Mouse (Mus musculus) CH12.LX (cell line): ENCODE results near the gene Galnt3. TPM values are rescaled to one million over a fixed set of nuclear protein-coding genes. Genes with fewer than 3 reads are reported as not detected.

Experiments
- DNase-seq: peaks from one replicate; pipeline ENCODE4 v3.0.0-alpha.2; 2013; ENCODE audit errors: extremely low read depth
- H3K27ac ChIP-seq: 2 replicates; pipeline ENCODE4 v1.5.1; 2012; ENCODE audit warnings: low read depth, mild to moderate bottlenecking, control low read depth, moderate library complexity; ENCODE audit not compliant: insufficient read depth
- H3K27me3 ChIP-seq: replicated peaks from 2 replicates; pipeline ENCODE3; 2012; ENCODE audit warnings: inconsistent platforms
- H3K36me3 ChIP-seq, 2 experiments: replicated peaks in 1 of 2; 2 replicates each; pipeline versions ENCODE3 to v1.6.1; 2012; ENCODE audit warnings: inconsistent platforms in 1 of 2, low read length in 1 of 2, mild to moderate bottlenecking in 1 of 2, mixed read lengths in 1 of 2, moderate library complexity in 1 of 2; ENCODE audit not compliant: control insufficient read depth in 1 of 2, insufficient read depth in 1 of 2
- H3K4me1 ChIP-seq, 2 experiments: 2 replicates each; pipeline ENCODE4 v1.6.1; 2012; ENCODE audit warnings: inconsistent platforms in 1 of 2, moderate library complexity in 1 of 2; ENCODE audit not compliant: insufficient read depth in 2 of 2, control insufficient read depth in 1 of 2
- H3K4me2 ChIP-seq: 2 replicates; pipeline ENCODE4 v1.6.1; 2012; ENCODE audit warnings: low read depth, mild to moderate bottlenecking, control low read depth; ENCODE audit not compliant: poor library complexity, insufficient read depth, severe bottlenecking
- H3K4me3 ChIP-seq, 3 experiments: fragments of 150-350 bp in 1 of 3; sonication (generic) in 1 of 3; replicated peaks in 1 of 3; 2 replicates each; pipeline versions ENCODE3 to v1.5.1; 2011 to 2012; ENCODE audit warnings: low read depth in 2 of 3, low read length in 2 of 3, mild to moderate bottlenecking in 2 of 3, moderate library complexity in 2 of 3, control low read depth in 1 of 3, improper control_type of control experiment in 1 of 3, inconsistent platforms in 1 of 3, mixed read lengths in 1 of 3; ENCODE audit not compliant: poor library complexity in 1 of 3
- H3K79me2 ChIP-seq: replicated peaks from 2 replicates; pipeline ENCODE4 v1.6.1; 2012; ENCODE audit warnings: mild to moderate bottlenecking, moderate library complexity; ENCODE audit not compliant: control insufficient read depth, poor library complexity, insufficient read depth, severe bottlenecking; ENCODE audit errors: extremely low read depth
- H3K9ac ChIP-seq: 2 replicates; pipeline ENCODE4 v1.6.1; 2012; ENCODE audit warnings: low read depth, mild to moderate bottlenecking, control low read depth, moderate library complexity; ENCODE audit not compliant: insufficient read depth
- H3K9me3 ChIP-seq: replicated peaks from 2 replicates; pipeline ENCODE3; 2012; ENCODE audit warnings: low read length, inconsistent platforms, mixed read lengths
- CHD1 ChIP-seq: IDR thresholded peaks from 2 replicates; pipeline ENCODE4 v1.6.1; 2012; ENCODE audit warnings: low read depth, low read length, improper control_type of control experiment, inconsistent platforms
- CHD2 ChIP-seq: IDR thresholded peaks from 2 replicates; pipeline ENCODE4 v1.6.1; 2011; ENCODE audit warnings: low read length, improper control_type of control experiment
- CTCF ChIP-seq, 2 experiments: IDR thresholded peaks in 1 of 2; conservative IDR thresholded peaks in 1 of 2; 2 replicates each; pipeline ENCODE4 v1.5.1; 2011 to 2012; ENCODE audit warnings: low read depth in 2 of 2, low read length in 2 of 2, improper control_type of control experiment in 1 of 2, inconsistent platforms in 1 of 2, mild to moderate bottlenecking in 1 of 2, moderate library complexity in 1 of 2
- E2F4 ChIP-seq: IDR thresholded peaks from 2 replicates; pipeline ENCODE4 v1.6.1; 2011; ENCODE audit warnings: low read depth, low read length, improper control_type of control experiment; ENCODE audit not compliant: insufficient replicate concordance
- EP300 ChIP-seq: IDR thresholded peaks from 2 replicates; pipeline ENCODE4 v1.6.1; 2011; ENCODE audit warnings: low read length, improper control_type of control experiment
- HCFC1 ChIP-seq: IDR thresholded peaks from 2 replicates; pipeline ENCODE4 v1.6.1; 2012; ENCODE audit warnings: low read depth, mild to moderate bottlenecking, inconsistent platforms, low read length, improper control_type of control experiment
- JUN ChIP-seq: IDR thresholded peaks from 2 replicates; pipeline ENCODE4 v1.6.1; 2011; ENCODE audit warnings: low read depth, mild to moderate bottlenecking, low read length, improper control_type of control experiment, moderate library complexity; ENCODE audit not compliant: insufficient read depth
- JUND ChIP-seq: conservative IDR thresholded peaks from 2 replicates; pipeline ENCODE4 v1.6.1; 2011; ENCODE audit warnings: low read depth, low read length, improper control_type of control experiment
- KAT2A ChIP-seq: IDR thresholded peaks from 2 replicates; pipeline ENCODE4 v1.6.1; 2012; ENCODE audit warnings: low read length, improper control_type of control experiment, inconsistent platforms; ENCODE audit not compliant: insufficient replicate concordance
- MAX ChIP-seq: IDR thresholded peaks from 2 replicates; pipeline ENCODE4 v1.6.1; 2011; ENCODE audit warnings: low read length, improper control_type of control experiment
- MEF2A ChIP-seq: IDR thresholded peaks from 2 replicates; pipeline ENCODE4 v1.6.1; 2014; ENCODE audit warnings: low read depth, mild to moderate bottlenecking, inconsistent platforms, low read length, improper control_type of control experiment, borderline replicate concordance
- POLR2AphosphoS2 ChIP-seq: IDR thresholded peaks from 2 replicates; pipeline ENCODE4 v1.6.1; 2011; ENCODE audit warnings: low read depth, low read length, improper control_type of control experiment
- RAD21 ChIP-seq: IDR thresholded peaks from 2 replicates; pipeline ENCODE4 v1.6.1; 2011; ENCODE audit warnings: low read depth, mild to moderate bottlenecking, low read length, improper control_type of control experiment, moderate library complexity
- SIN3A ChIP-seq: IDR thresholded peaks from 2 replicates; pipeline ENCODE4 v1.6.1; 2012; ENCODE audit warnings: low read length, improper control_type of control experiment, inconsistent platforms
- TBP ChIP-seq: conservative IDR thresholded peaks from 2 replicates; pipeline ENCODE4 v1.6.1; 2011; ENCODE audit warnings: low read depth, low read length, improper control_type of control experiment
- TCF12 ChIP-seq: IDR thresholded peaks from 2 replicates; pipeline ENCODE4 v1.6.1; 2014; ENCODE audit warnings: low read depth, mild to moderate bottlenecking, inconsistent platforms, low read length, improper control_type of control experiment
- UBTF ChIP-seq: IDR thresholded peaks from 2 replicates; pipeline ENCODE4 v1.6.1; 2012; ENCODE audit warnings: low read depth, mild to moderate bottlenecking, inconsistent platforms, low read length, improper control_type of control experiment, moderate library complexity
- USF1 ChIP-seq: IDR thresholded peaks from 2 replicates; pipeline ENCODE4 v1.6.1; 2014; ENCODE audit warnings: low read depth, mild to moderate bottlenecking, inconsistent platforms, low read length, improper control_type of control experiment
- USF2 ChIP-seq: conservative IDR thresholded peaks from 2 replicates; pipeline ENCODE4 v1.6.1; 2011; ENCODE audit warnings: low read depth, low read length, improper control_type of control experiment
- ZMIZ1 ChIP-seq: IDR thresholded peaks from 2 replicates; pipeline ENCODE4 v1.6.1; 2012; ENCODE audit warnings: low read depth, mild to moderate bottlenecking, inconsistent platforms, low read length, improper control_type of control experiment
- ZNF384 ChIP-seq: IDR thresholded peaks from 2 replicates; pipeline ENCODE4 v1.6.1; 2012; ENCODE audit warnings: low read depth, low read length, improper control_type of control experiment, inconsistent platforms
- dilution Hi-C: fragments of 300-500 bp; cut with MboI; formaldehyde crosslinking; loops from 2 replicates; pipeline ENCODE4 v1.14.3; 2020; ENCODE audit warnings: low sequenced_read_pairs; ENCODE audit not compliant: extremely low pct_unique_long_range_greater_than_20kb, extremely low pct_ligation_motif_present
- in situ Hi-C: fragments of 300-500 bp; cut with MboI; formaldehyde crosslinking; loops from 3 replicates; pipeline ENCODE4 v1.14.3; 2019; ENCODE audit warnings: low sequenced_read_pairs, low pct_ligation_motif_present, low pct_unique_long_range_greater_than_20kb, mixed read lengths
- polyA plus RNA-seq: library from polyadenylated mRNA; unstranded; fragments of >175 nt; gene quantifications from 2 replicates; pipeline ENCODE4 v1.2.1, GENCODE M21; 2012; ENCODE audit warnings: low read depth; ENCODE audit not compliant: insufficient read length
- total RNA-seq, 2 experiments: library from RNA; depleted of rRNA; stranded (reverse); fragments of 300-350 nt in 1 of 2; fragments of >200 nt in 1 of 2; gene quantifications; 2 replicates each; pipeline ENCODE4 v1.2.3; 2012 to 2014

The Galnt3 gene
- total and polyA plus RNA-seq, 3 experiments, result 0.55 to 0.76 TPM; not detected in 1

DNA sequence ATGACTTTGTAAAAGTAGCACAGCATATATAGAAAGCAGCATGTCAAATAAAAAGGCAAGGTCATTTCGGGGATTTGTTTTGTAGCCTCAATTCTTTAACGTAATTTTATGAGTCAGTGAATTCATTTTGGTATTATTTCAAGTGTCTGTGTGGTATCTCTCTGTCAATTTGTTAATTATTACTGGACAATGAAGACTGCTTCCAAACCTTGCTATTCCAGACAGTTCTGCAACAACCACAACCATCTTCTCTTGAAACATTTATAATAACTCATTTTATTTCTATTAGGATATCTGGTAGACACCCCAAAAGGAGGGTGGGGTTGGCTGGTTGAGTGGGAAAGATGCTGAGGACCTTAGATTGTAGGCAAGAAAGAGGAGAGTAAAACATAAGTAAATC, 4.1 kb upstream of the Galnt3 start:
- Histone ChIP-seq H3K36me3 (no peaks in the 10 kb centered on the region), H3K9ac (no peak overlapping the region), H3K4me3 (no peak overlapping the region), H3K27ac (no peak overlapping the region), H3K27me3 (no peaks in the 10 kb centered on the region), H3K4me2 (no peak overlapping the region), H3K79me2 (no peaks in the 10 kb centered on the region), H3K4me1 (no peaks in the 10 kb centered on the region), H3K9me3 (peaks cover 37% of the 10 kb centered on the region)
- no peak for DNase-seq
- in situ Hi-C loops (no loop called here), dilution Hi-C loops (no loop called here)
- no peak for TF ChIP-seq HCFC1

DNA sequence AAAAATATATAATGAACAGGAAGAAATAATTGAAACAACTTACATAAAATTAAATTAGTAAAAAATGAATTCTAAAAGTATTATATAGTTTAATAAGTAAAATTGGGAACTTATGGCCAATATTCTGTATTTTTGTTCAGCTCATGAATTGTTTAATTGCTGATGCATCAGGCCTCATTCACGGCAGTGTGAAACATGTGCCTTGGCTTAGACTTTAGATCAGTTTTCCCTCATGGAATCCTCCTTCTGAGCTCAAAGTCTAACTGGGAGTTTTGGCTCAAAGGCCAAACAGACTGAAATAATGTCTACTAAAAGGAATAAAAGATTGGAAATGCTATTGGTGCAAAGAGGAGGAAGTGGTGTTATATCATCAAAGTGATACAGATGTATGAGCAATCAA, 2.7 kb upstream of the Galnt3 start:
- dilution Hi-C loops (no loop called here), in situ Hi-C loops (no loop called here)
- Histone ChIP-seq H3K4me3 (no peak overlapping the region), H3K27me3 (no peaks in the 10 kb centered on the region), H3K79me2 (no peaks in the 10 kb centered on the region), H3K27ac (no peak overlapping the region), H3K9me3 (peaks cover 35% of the 10 kb centered on the region), H3K36me3 (no peaks in the 10 kb centered on the region), H3K9ac (no peak overlapping the region), H3K4me1 (no peaks in the 10 kb centered on the region), H3K4me2 (no peak overlapping the region)
- no peak for DNase-seq
- TF ChIP-seq CTCF (conservative IDR thresholded peaks at IDR 0.05 in 1 of 2, IDR thresholded peaks at IDR 0.05 in 1 of 2; ENCODE audit: low read depth in 2 of 2, low read length in 2 of 2) (no peak), MAX (no peak), POLR2AphosphoS2 (no peak), TCF12 (no peak), UBTF (no peak), USF2 (no peak)

- dilution Hi-C loops, result no loop called here
- in situ Hi-C loops, result no loop called here
- Histone ChIP-seq H3K27ac (no peak overlapping the region), H3K4me1 (no peaks in the 10 kb centered on the region), H3K4me3 (no peak overlapping the region), H3K9ac (no peak overlapping the region), H3K36me3 (no peaks in the 10 kb centered on the region), H3K27me3 (no peaks in the 10 kb centered on the region), H3K79me2 (no peaks in the 10 kb centered on the region), H3K9me3 (peaks cover 32% of the 10 kb centered on the region), H3K4me2 (no peak overlapping the region)
- DNase-seq, result no peak
- TF ChIP-seq EP300, result no peak
- no peak for TF ChIP-seq TCF12
- TF ChIP-seq JUND, result no peak
- no peak for TF ChIP-seq E2F4
- no peak for TF ChIP-seq JUN
- TF ChIP-seq ZNF384, result no peak
- TF ChIP-seq ZMIZ1, result no peak
- no peak for TF ChIP-seq CTCF (conservative IDR thresholded peaks at IDR 0.05 in 1 of 2, IDR thresholded peaks at IDR 0.05 in 1 of 2; ENCODE audit: low read depth in 2 of 2, low read length in 2 of 2)
- no peak for TF ChIP-seq CHD1
- TF ChIP-seq KAT2A, result no peak
- no peak for TF ChIP-seq TBP
- TF ChIP-seq MEF2A, result no peak
- TF ChIP-seq USF1, result no peak
- no peak for TF ChIP-seq SIN3A
- TF ChIP-seq CHD2, result no peak
- TF ChIP-seq RAD21, result no peak
- no peak for TF ChIP-seq UBTF
- TF ChIP-seq, all 38 proteins: peak for 0
Measured at GRCm38 (mm10) chr2:66126936-66127335, 2.1 kb upstream of the Galnt3 start.
